14 mouse cellular contexts compared by ENCODE assay signal in the genomic region with DNA sequence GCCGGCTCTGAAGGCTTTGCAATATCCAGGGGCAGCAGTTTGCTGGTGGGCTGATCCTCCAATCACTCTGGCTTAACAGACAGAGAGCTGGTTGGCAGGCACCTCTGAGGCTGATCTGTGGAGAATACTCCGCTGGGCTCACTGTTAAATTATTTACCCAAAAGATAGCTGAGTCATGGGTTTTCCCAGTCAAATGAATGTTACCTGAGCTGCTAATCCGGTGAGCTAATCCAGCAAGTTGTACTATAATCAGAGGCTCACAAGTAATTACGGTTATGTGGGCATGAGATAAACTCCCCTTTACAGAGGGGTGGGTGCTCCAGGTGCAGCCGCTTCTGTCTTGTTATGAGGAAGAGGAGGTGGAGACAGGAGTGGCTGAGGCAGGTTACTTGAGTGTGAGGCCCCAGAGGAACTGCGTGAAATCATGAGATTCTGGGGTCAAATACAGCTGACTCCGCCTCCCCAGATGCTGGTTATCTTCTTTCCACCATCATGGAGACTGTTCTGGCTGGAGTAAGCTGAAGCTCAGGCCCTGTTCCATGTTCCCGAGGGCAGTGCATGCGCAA. TPM values are rescaled to one million over a fixed set of nuclear protein-coding genes. Genes with fewer than 3 reads are reported as not detected.
DNase-seq lines count a peak whose midpoint lies in the region; ATAC-seq and TF ChIP-seq lines count a peak whose summit lies in the region.
"Had no signal": no experiment of that assay in that cellular context is flagged by ENCODE, and none has a peak within 500 bp of the region (broad histone marks: within the 10 kb centered on the region; RNA-seq: fewer than 3 reads in every experiment).

A gene (minus strand): TSS at position 319 of the 566 bp plus-strand sequence.

- TF ChIP-seq POLR2A in kidney, adult 2 months (IDR thresholded peaks at IDR 0.05; ENCODE audit: low read depth, low read length), result no peak

- no peaks in the 10 kb centered on the region for H3K9me3 ChIP-seq in liver, embryonic 12.5 days (replicated peaks)
- H3K9me3 ChIP-seq: hindbrain, embryonic 12.5 days; midbrain, embryonic 12.5 days; neural tube, embryonic 13.5 days had no signal

- peaks cover 22% of the 10 kb centered on the region for H3K4me1 ChIP-seq in kidney, adult 2 months (ENCODE audit: control insufficient read depth, insufficient read depth, low read length)
- peaks cover 90% of the 10 kb centered on the region for H3K4me1 ChIP-seq in liver, embryonic 12.5 days

- WGBS in kidney, adult 2 months, result 48% methylated on average over 9 of the region's 9 CpGs
- 26% methylated on average over 9 of the region's 9 CpGs for WGBS in liver, embryonic 12.5 days (ENCODE audit: insufficient replicate concordance)

- peak within 1 kb of the TSS; percentile 78 for H3K4me2 ChIP-seq in liver, embryonic 12.5 days
- H3K4me2 ChIP-seq: hindbrain, embryonic 12.5 days had no signal

- H3K36me3 ChIP-seq in kidney, adult 2 months (ENCODE audit: control insufficient read depth, insufficient read depth, low read length), result no peaks in the 10 kb centered on the region
- peaks cover 30% of the 10 kb centered on the region for H3K36me3 ChIP-seq in liver, embryonic 12.5 days

- peak within 1 kb of the TSS; percentile 76 for H3K9ac ChIP-seq in liver, embryonic 12.5 days
- H3K9ac ChIP-seq: hindbrain, embryonic 12.5 days; lung, embryonic 14.5 days; midbrain, embryonic 12.5 days; neural tube, embryonic 13.5 days had no signal

- CTCF ChIA-PET in Patski (lab: Charles Lee), result interaction anchor here (0.8 to 2.5 kb wide), 5 partner anchors 8 to 51 kb away, joined by 3 to 6 read pairs (median 3); a partner anchor contains a TSS

- peak within 1 kb of the TSS; percentile 48 for H3K4me3 ChIP-seq in kidney, adult 2 months (ENCODE audit: insufficient read depth, low read depth, low read length)
- H3K4me3 ChIP-seq in liver, embryonic 12.5 days, result peak within 1 kb of the TSS; percentile 57
- H3K4me3 ChIP-seq: hindbrain, embryonic 12.5 days; midbrain, embryonic 12.5 days; neural tube, embryonic 13.5 days had no signal

- H3K27me3 ChIP-seq in Patski, result no peaks in the 10 kb centered on the region
- H3K27me3 ChIP-seq in kidney, adult 2 months (replicated peaks; ENCODE audit: control insufficient read depth, insufficient read depth, low read length), result no peaks in the 10 kb centered on the region
- no peaks in the 10 kb centered on the region for H3K27me3 ChIP-seq in liver, embryonic 12.5 days (replicated peaks)
- H3K27me3 ChIP-seq: hindbrain, embryonic 12.5 days; midbrain, embryonic 12.5 days; neural tube, embryonic 13.5 days had no signal

- POLR2A ChIA-PET in Patski (lab: Charles Lee), result no interaction called here

- peak within 1 kb of the TSS; percentile 94 for H3K27ac ChIP-seq in kidney, adult 2 months (ENCODE audit: insufficient read depth, low read depth, low read length)
- H3K27ac ChIP-seq in liver, embryonic 12.5 days, result peak within 1 kb of the TSS; percentile 96
- H3K27ac ChIP-seq: hindbrain, embryonic 12.5 days; midbrain, embryonic 12.5 days had no signal

- in situ Hi-C loops in Patski (cut with MboI; ENCODE audit: low pct_unique_long_range_greater_than_20kb), result no loop called here

- peak; percentile 23 for ATAC-seq in Patski
- peak; percentile 59 for ATAC-seq in liver, embryonic 12.5 days

- TF ChIP-seq CTCF in Patski (IDR thresholded peaks at IDR 0.05), result no peak
- TF ChIP-seq CTCF in kidney, adult 2 months (conservative IDR thresholded peaks at IDR 0.05; ENCODE audit: insufficient read depth, insufficient read length, low read depth, low read length), result no peak

- intact Hi-C loops in left cerebral cortex, postnatal 36 days (cut with DNase I), result no loop called here

- no peak for DNase-seq in Patski (ENCODE audit: low read depth, low spot score)
- peak; percentile 77 for DNase-seq in c-Kit-positive CD71-positive TER-119-negative erythroid progenitor cells, embryonic 14.5 days (ENCODE audit: low read depth)
- DNase-seq in kidney, adult 2 months, result peak; percentile 94
- DNase-seq in adrenal gland, postnatal 4 days (ENCODE audit: low spot score in 2 of 2), result no peak
- no peak for DNase-seq in right cerebral cortex, adult 2 months (ENCODE audit: low spot score in 2 of 2)
- no peak for DNase-seq in left cerebral cortex, postnatal 36 days (ENCODE audit: low spot score in 2 of 2)
- DNase-seq: cerebellum, adult 11 months; layer of hippocampus, postnatal 36 days; lung, embryonic 14.5 days; right cerebral cortex, adult 18-20 months had no signal

RNA-seq across cellular contexts. Expression of the gene that starts here (rescaled TPM):
- 0.42 TPM for polyA plus RNA-seq in Patski (2021)
- polyA plus RNA-seq in kidney, adult 2 months (2012; rRNA removed), result 257 and 309 TPM in 2 replicates
- 12.7 and 12.9 TPM in 2 replicates for polyA plus RNA-seq in liver, embryonic 12.5 days (2016; fragmentation: Nextera tagmentation; extraction: Ambion mirVana)
- total RNA-seq in adrenal gland, postnatal 4 days (2021), result 1 to 10 TPM; 3.2 to 8.1 TPM
- total RNA-seq in left cerebral cortex, postnatal 36 days (2021), result under 1 TPM; 0.93 to 0.94 TPM

Comparison
In these comparisons a context has a peak if more than half of its experiments do, and no peak if none do; other contexts are left out.
1. RNA of the gene that starts here (polyA plus RNA-seq): 257 to 309 TPM in kidney, adult 2 months; 12.7 to 12.9 TPM in liver, embryonic 12.5 days and 0.42 TPM in Patski (single experiment); every median in the first group is over 10 times any median in the second.
2. Peak in ATAC-seq in Patski; RNA of the gene not detected or under 1 TPM.
3. DNase-seq: peak in c-Kit-positive CD71-positive TER-119-negative erythroid progenitor cells, embryonic 14.5 days (single experiment) and kidney, adult 2 months (single experiment); none in Patski (single experiment), adrenal gland, postnatal 4 days (0 of 2), right cerebral cortex, adult 2 months (0 of 2) and left cerebral cortex, postnatal 36 days (0 of 2).